Mouse (Mus musculus) hindlimb bud, embryonic 11.5 days (tissue): ENCODE results near the gene Snx10.
"Not testable (repeated sequence)": the region's sequence is repeated elsewhere in the genome, so short reads cannot be mapped to it uniquely, and the experiment has no call there.

Experiments used
- DNase-seq: peaks from one replicate; pipeline ENCODE4 v3.0.0-alpha.2; 2012; ENCODE audit warnings: low read depth, low spot score; ENCODE audit errors: extremely low spot score

Gene Snx10

GRCm38 (mm10) chr6:51523807-51524320 is at the start of gene Snx10:
TSS of gene Snx10 (plus strand) at chr6:51523901.
- DNase-seq: no peak

GRCm38 (mm10) chr6:51479136-51479731 is 44.5 kb upstream of the Snx10 start:
- DNase-seq: no peak

GRCm38 (mm10) chr6:51481548-51481947 is 42.2 kb upstream of the Snx10 start:
- DNase-seq: no peak

GRCm38 (mm10) chr6:51483861-51484260 is 39.8 kb upstream of the Snx10 start:
- no peak for DNase-seq

- not testable (repeated sequence) for DNase-seq
Observed at GRCm38 (mm10) chr6:51484556-51484955, 39.1 kb upstream of the Snx10 start.

- no peak for DNase-seq
Observed at GRCm38 (mm10) chr6:51485646-51486045, 38.1 kb upstream of the Snx10 start.

GRCm38 (mm10) chr6:51486076-51486710 is 37.5 kb upstream of the Snx10 start:
- DNase-seq: no peak

GRCm38 (mm10) chr6:51486731-51487130 is 37.0 kb upstream of the Snx10 start:
- no peak for DNase-seq

- DNase-seq: no peak
Observed at GRCm38 (mm10) chr6:51489787-51490186, 33.9 kb upstream of the Snx10 start.

GRCm38 (mm10) chr6:51497321-51498111 is 26.2 kb upstream of the Snx10 start:
- no peak for DNase-seq

GRCm38 (mm10) chr6:51505671-51506070 is 18.0 kb upstream of the Snx10 start:
- DNase-seq: no peak

GRCm38 (mm10) chr6:51507556-51507955 is 16.1 kb upstream of the Snx10 start:
- no peak for DNase-seq

- DNase-seq: no peak
Observed at GRCm38 (mm10) chr6:51508750-51509648, 14.7 kb upstream of the Snx10 start.

GRCm38 (mm10) chr6:51510094-51510493 is 13.6 kb upstream of the Snx10 start:
- no peak for DNase-seq

GRCm38 (mm10) chr6:51510946-51511345 is 12.8 kb upstream of the Snx10 start:
- DNase-seq: no peak

- no peak for DNase-seq
Observed at GRCm38 (mm10) chr6:51513745-51514144, 10.0 kb upstream of the Snx10 start.

GRCm38 (mm10) chr6:51514860-51515259 is 8.8 kb upstream of the Snx10 start:
- DNase-seq: no peak

GRCm38 (mm10) chr6:51523310-51523709 is 391 bp upstream of the Snx10 start:
- no peak for DNase-seq

GRCm38 (mm10) chr6:51524321-51524931 is 725 bp downstream of the Snx10 start:
- DNase-seq: no peak

- no peak for DNase-seq
Observed at GRCm38 (mm10) chr6:51525001-51525400, 1.3 kb downstream of the Snx10 start.
